Mouse (Mus musculus) erythroblast, embryonic 14.5 days (primary cell): ENCODE measurements around the gene Wwox.

ENCODE experiments used
- GATA1 ChIP-seq: IDR thresholded peaks from 2 replicates; pipeline ENCODE4 v1.6.1; 2012; ENCODE audit warnings: low read length, inconsistent platforms, mixed read lengths
- TAL1 ChIP-seq: IDR thresholded peaks from 3 replicates; pipeline ENCODE4 v1.6.1; 2012; ENCODE audit warnings: low read length, inconsistent platforms, mixed read lengths

GRCm38 (mm10) chr8:115090202-115090601, 650.7 kb downstream of the Wwox start:
- TF ChIP-seq GATA1 (no peak), TAL1 (no peak)
